Mouse (Mus musculus): ENCODE results near the gene Dtx1. TPM values are rescaled to one million over a fixed set of nuclear protein-coding genes. Genes with fewer than 3 reads are reported as not detected.

Gene Dtx1
- polyA plus RNA-seq, 1 experiment from 2014 or later: 0.24 TPM

DNA sequence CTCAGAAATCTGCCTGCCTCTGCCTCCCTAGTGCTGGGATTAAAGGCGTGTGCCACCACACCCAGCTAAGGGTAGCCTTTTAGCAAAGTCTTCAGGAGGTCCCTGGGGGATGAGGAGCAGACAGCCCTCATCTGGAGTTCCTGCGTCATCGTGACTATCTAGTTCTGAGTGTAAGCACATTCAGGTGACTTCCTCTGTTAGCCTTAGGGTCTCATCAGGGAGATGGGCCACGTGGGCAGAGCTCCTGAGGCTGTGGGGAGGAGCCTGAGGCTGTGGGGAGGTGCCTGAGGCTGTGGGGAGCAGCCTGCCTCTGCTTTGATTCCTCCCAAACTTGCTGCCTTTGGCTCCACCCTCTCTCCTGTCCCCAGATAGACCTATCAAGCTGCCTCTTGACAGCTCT, 14.9 kb downstream of the Dtx1 start:
- WGBS (ENCODE audit: missing documents): 57% methylated on average over 4 of the region's 4 CpGs

GRCm38 (mm10) chr5:120696057-120696743, 15.5 kb downstream of the Dtx1 start:
- WGBS (ENCODE audit: missing documents): 77% methylated on average over 15 of the region's 16 CpGs
- Histone ChIP-seq H3K79me2 (ENCODE audit: inconsistent target) (no peaks in the 10 kb centered on the region), H3K36me3 (ENCODE audit: inconsistent target) (no peaks in the 10 kb centered on the region), H3K4me3 (ENCODE audit: inconsistent target) (no peak overlapping the region), H3K27ac (no peak overlapping the region)

More for the DNA sequence above, 14.9 kb downstream of the Dtx1 start:
- Histone ChIP-seq H3K36me3 (ENCODE audit: inconsistent target) (no peaks in the 10 kb centered on the region), H3K4me3 (ENCODE audit: inconsistent target) (no peak overlapping the region), H3K79me2 (ENCODE audit: inconsistent target) (no peaks in the 10 kb centered on the region), H3K27ac (no peak overlapping the region)

GRCm38 (mm10) chr5:120694695-120695074, 17.0 kb downstream of the Dtx1 start:
- Histone ChIP-seq H3K4me3 (ENCODE audit: inconsistent target) (no peak overlapping the region), H3K27ac (no peak overlapping the region), H3K36me3 (ENCODE audit: inconsistent target) (no peaks in the 10 kb centered on the region), H3K79me2 (ENCODE audit: inconsistent target) (no peaks in the 10 kb centered on the region)
- WGBS (ENCODE audit: missing documents): 8% methylated on average over 41 of the region's 41 CpGs

GRCm38 (mm10) chr5:120693931-120694694, 17.6 kb downstream of the Dtx1 start:
- no peak overlapping the region for H3K27ac ChIP-seq
- no peak overlapping the region for H3K4me3 ChIP-seq (ENCODE audit: inconsistent target)
- no peaks in the 10 kb centered on the region for H3K36me3 ChIP-seq (ENCODE audit: inconsistent target)
- no peaks in the 10 kb centered on the region for H3K79me2 ChIP-seq (ENCODE audit: inconsistent target)
- 12% methylated on average over 31 of the region's 38 CpGs for WGBS (ENCODE audit: missing documents)

GRCm38 (mm10) chr5:120692034-120692433, 19.7 kb downstream of the Dtx1 start:
- 77% methylated on average over 19 of the region's 19 CpGs for WGBS (ENCODE audit: missing documents)
- Histone ChIP-seq H3K27ac (no peak overlapping the region), H3K79me2 (ENCODE audit: inconsistent target) (no peaks in the 10 kb centered on the region), H3K36me3 (ENCODE audit: inconsistent target) (no peaks in the 10 kb centered on the region), H3K4me3 (ENCODE audit: inconsistent target) (no peak overlapping the region)

DNA sequence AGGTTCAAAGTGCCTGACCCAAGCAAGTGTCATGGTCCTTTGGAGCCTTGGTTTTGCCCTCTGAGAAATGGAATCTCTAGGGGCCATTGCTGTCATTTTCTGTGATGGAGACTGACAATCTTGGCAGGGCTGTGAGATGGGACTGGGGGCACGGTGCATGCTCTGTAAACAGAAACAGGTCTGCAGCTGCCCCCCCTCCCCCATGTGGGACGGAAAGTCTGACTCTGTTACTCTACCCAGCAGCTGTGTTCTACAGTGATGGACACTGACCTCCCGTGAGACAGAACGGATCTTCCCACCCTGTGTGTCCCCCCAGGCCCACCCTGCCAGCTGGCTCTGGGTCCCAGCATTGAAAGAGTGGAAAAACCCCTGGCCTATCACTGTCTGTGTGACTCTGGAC, 21.3 kb downstream of the Dtx1 start:
- WGBS (ENCODE audit: missing documents): 94% methylated on average over 4 of the region's 4 CpGs
- Histone ChIP-seq H3K79me2 (ENCODE audit: inconsistent target) (no peaks in the 10 kb centered on the region), H3K4me3 (ENCODE audit: inconsistent target) (no peak overlapping the region), H3K36me3 (ENCODE audit: inconsistent target) (no peaks in the 10 kb centered on the region), H3K27ac (no peak overlapping the region)

DNA sequence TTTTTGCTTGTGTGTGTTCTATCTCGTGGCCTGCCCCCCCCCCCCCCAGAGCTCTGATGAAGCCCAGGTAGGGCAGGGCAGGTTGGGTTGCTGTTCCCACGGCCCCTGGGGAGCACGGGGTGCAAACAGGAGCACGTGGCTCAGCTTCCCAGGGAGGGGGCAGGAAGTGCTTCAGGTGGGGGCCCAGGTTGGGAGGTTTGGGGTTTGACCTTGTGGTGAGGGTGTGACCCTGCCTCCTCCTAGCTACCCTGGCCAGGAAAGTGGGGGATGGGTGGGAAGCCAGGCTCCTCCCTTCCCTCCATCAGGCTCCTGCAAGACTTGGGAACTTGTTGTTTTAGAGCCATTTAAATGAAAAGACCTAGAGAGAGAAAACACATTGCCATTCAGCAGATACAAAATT, 23.3 kb downstream of the Dtx1 start:
- Histone ChIP-seq H3K79me2 (ENCODE audit: inconsistent target) (no peaks in the 10 kb centered on the region), H3K27ac (no peak overlapping the region), H3K4me3 (ENCODE audit: inconsistent target) (no peak overlapping the region), H3K36me3 (ENCODE audit: inconsistent target) (no peaks in the 10 kb centered on the region)
- WGBS (ENCODE audit: missing documents): 13% methylated on average over 4 of the region's 4 CpGs

- Histone ChIP-seq H3K79me2 (ENCODE audit: inconsistent target) (no peaks in the 10 kb centered on the region), H3K27ac (no peak overlapping the region), H3K4me3 (ENCODE audit: inconsistent target) (no peak overlapping the region), H3K36me3 (ENCODE audit: inconsistent target) (no peaks in the 10 kb centered on the region)
- WGBS (ENCODE audit: missing documents): 69% methylated on average over 5 of the region's 5 CpGs
Measured at GRCm38 (mm10) chr5:120687897-120688296, 23.8 kb downstream of the Dtx1 start.

GRCm38 (mm10) chr5:120687484-120687851, 24.3 kb downstream of the Dtx1 start:
- no peak overlapping the region for H3K27ac ChIP-seq
- WGBS (ENCODE audit: missing documents): 55% methylated on average over 3 of the region's 3 CpGs

DNA sequence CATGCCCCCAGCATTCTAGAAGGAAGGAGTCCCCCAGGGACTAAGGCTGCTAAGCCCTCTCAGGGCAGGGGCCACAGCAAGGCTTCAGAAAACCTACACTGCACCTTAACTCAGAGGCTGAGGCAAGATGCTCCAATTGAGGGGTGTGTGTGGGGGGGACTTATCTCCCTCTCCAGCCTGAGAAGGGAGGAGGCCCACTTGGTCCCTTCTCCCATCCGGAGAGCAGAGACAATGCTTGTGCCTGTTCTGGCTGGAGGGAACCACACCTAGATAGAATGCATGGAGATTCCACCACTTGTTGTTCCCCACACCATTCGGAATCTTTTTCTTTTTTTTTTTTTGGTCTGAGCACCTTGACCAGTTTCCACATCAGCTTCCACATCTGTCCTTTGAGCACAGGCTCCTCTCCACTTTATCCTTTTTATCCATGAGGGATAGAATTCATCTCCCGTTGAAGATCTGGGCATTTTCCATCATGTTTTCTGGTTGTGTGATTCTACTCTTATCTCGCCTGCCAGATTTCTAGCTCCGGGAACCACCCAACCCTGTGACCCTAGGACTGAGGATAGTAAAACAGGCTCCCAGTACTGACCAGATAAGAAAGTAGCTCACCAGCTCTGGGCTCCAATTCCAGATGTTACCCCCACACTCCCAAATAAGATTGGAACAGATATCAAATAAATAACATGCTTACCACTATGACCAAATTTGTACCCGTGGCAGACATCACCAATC, 24.8 kb downstream of the Dtx1 start:
- no peak overlapping the region for H3K27ac ChIP-seq
- WGBS (ENCODE audit: missing documents): 72% methylated on average over 6 of the region's 6 CpGs
- no peaks in the 10 kb centered on the region for H3K36me3 ChIP-seq (ENCODE audit: inconsistent target)
- H3K4me3 ChIP-seq (ENCODE audit: inconsistent target): no peak overlapping the region
- no peaks in the 10 kb centered on the region for H3K79me2 ChIP-seq (ENCODE audit: inconsistent target)

More at GRCm38 (mm10) chr5:120687484-120687851, 24.3 kb downstream of the Dtx1 start:
- Histone ChIP-seq H3K36me3 (ENCODE audit: inconsistent target) (no peaks in the 10 kb centered on the region), H3K4me3 (ENCODE audit: inconsistent target) (no peak overlapping the region), H3K79me2 (ENCODE audit: inconsistent target) (no peaks in the 10 kb centered on the region)

- WGBS (ENCODE audit: missing documents): 64% methylated on average over 8 of the region's 8 CpGs
- Histone ChIP-seq H3K27ac (no peak overlapping the region), H3K79me2 (ENCODE audit: inconsistent target) (no peaks in the 10 kb centered on the region)
Measured at GRCm38 (mm10) chr5:120685678-120686077, 26.0 kb downstream of the Dtx1 start.

GRCm38 (mm10) chr5:120682982-120683771, 28.6 kb downstream of the Dtx1 start:
- no peaks in the 10 kb centered on the region for H3K79me2 ChIP-seq (ENCODE audit: inconsistent target)
- H3K4me3 ChIP-seq (ENCODE audit: inconsistent target): no peak overlapping the region
- H3K27ac ChIP-seq: no peak overlapping the region
- H3K36me3 ChIP-seq (ENCODE audit: inconsistent target): no peaks in the 10 kb centered on the region
- WGBS (ENCODE audit: missing documents): 18% methylated on average over 21 of the region's 24 CpGs

More at GRCm38 (mm10) chr5:120685678-120686077, 26.0 kb downstream of the Dtx1 start:
- H3K4me3 ChIP-seq (ENCODE audit: inconsistent target): no peak overlapping the region
- no peaks in the 10 kb centered on the region for H3K36me3 ChIP-seq (ENCODE audit: inconsistent target)

- H3K36me3 ChIP-seq (ENCODE audit: inconsistent target): no peaks in the 10 kb centered on the region
- WGBS (ENCODE audit: missing documents): 88% methylated on average over 16 of the region's 18 CpGs
Measured at GRCm38 (mm10) chr5:120680918-120681317, 30.8 kb downstream of the Dtx1 start.

More at GRCm38 (mm10) chr5:120680918-120681317, 30.8 kb downstream of the Dtx1 start:
- Histone ChIP-seq H3K4me3 (ENCODE audit: inconsistent target) (no peak overlapping the region), H3K79me2 (ENCODE audit: inconsistent target) (no peaks in the 10 kb centered on the region), H3K27ac (no peak overlapping the region)

Measured in macrophage (primary cell).